8 mouse cellular contexts compared by ENCODE assay signal in the genomic region with DNA sequence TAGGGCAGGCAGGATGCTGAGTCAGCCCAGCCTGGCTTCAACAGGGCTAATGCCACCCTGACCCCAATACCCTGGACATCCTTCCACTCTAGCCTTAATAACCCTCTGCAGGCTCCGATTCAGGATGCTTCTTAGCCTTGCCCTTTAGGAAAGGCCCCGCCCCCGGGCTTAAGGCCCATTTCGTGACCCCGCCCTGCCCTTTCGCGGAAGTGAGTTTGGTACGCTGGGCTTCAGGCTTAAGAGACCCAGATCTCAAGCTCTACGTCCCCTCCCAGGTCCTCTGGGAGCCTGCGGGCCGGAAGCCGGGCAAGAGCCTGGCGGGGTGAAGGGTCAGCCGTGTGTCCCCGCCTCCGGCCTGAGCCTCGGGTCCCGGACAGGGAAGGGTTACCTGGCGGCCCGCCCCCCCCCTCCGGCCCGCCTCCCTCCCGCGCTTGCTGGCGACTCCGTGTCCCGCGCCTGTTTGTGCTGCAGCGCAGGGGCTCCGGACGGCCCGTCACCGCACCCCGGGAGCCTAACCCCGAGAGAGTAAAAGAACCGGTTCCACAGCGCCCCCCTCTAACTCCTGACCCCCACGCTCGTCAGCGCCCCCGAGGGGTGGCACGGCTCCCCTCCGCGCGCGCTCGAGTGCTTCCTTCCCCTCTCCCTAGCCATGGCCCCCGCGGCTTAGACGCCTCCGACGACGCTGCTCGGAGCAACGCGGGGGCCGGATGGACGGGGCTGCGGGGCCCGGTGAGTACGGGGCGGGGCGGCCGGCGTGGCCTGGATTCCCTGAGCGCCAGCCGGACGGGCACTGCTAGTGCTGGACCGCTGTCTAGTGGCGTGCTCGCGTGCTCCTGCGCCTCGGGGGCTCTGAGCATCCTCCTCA. TPM values are rescaled to one million over a fixed set of nuclear protein-coding genes. Genes with fewer than 3 reads are reported as not detected.
DNase-seq lines count a peak whose midpoint lies in the region; ATAC-seq and TF ChIP-seq lines count a peak whose summit lies in the region.

Gene Rom1 (minus strand): TSS at position 133 of the 865 bp plus-strand sequence.
Gene Eml3 (plus strand): TSS at position 329 of the 865 bp plus-strand sequence.

- peak within 1 kb of the TSS; percentile 90 for H3K4me3 ChIP-seq in G1E (ENCODE audit: low read depth, low read length)
- H3K4me3 ChIP-seq in forebrain, embryonic 11.5 days (ENCODE audit: low read depth, low read length), result peak within 1 kb of the TSS; percentile 64

- H3K9me3 ChIP-seq in G1E (replicated peaks), result no peaks in the 10 kb centered on the region
- no peaks in the 10 kb centered on the region for H3K9me3 ChIP-seq in forebrain, embryonic 11.5 days (ENCODE audit: control insufficient read depth, low read length)

- H3K4me2 ChIP-seq in forebrain, embryonic 11.5 days (ENCODE audit: low read depth, low read length, severe bottlenecking), result peak within 1 kb of the TSS; percentile 86

- no peaks in the 10 kb centered on the region for H3K27me3 ChIP-seq in G1E (ENCODE audit: insufficient read depth, low read length)
- no peaks in the 10 kb centered on the region for H3K27me3 ChIP-seq in forebrain, embryonic 11.5 days (ENCODE audit: control insufficient read depth, insufficient read depth, low read length)

- no peak for TF ChIP-seq CTCF in G1E (IDR thresholded peaks at IDR 0.05; ENCODE audit: low read depth, low read length)

- peak within 1 kb of the TSS; percentile 25; the same call in 1 of the 2 replicates for H3K27ac ChIP-seq in forebrain, embryonic 11.5 days (ENCODE audit: low read depth, low read length)

- DNase-seq in G1E (ENCODE audit: low spot score), result peak; percentile 87
- DNase-seq in c-Kit-positive CD71-positive TER-119-negative erythroid progenitor cells, embryonic 14.5 days (ENCODE audit: low read depth), result peak; percentile 85
- DNase-seq in forebrain, embryonic 11.5 days (ENCODE audit: low spot score), result peak; percentile 79
- peak; percentile 94 to 95 for DNase-seq in heart, postnatal 10 days
- DNase-seq in kidney, postnatal 4 days, result peak; percentile 91 to 94
- DNase-seq in lung, postnatal 14 days, result peak; percentile 91
- peak; percentile 84 for DNase-seq in ovary, postnatal 14 days (ENCODE audit: low spot score)
- DNase-seq in thymus, postnatal 4 days, result peak; percentile 96

- under 1% methylated on average over 47 of the region's 74 CpGs for WGBS in forebrain, embryonic 11.5 days

- intact Hi-C loops in heart, postnatal 10 days (cut with DNase I), result no loop called here

- peaks cover 78% of the 10 kb centered on the region for H3K36me3 ChIP-seq in G1E (replicated peaks)
- H3K36me3 ChIP-seq in forebrain, embryonic 11.5 days (ENCODE audit: control insufficient read depth, insufficient read depth, low read length), result no peaks in the 10 kb centered on the region; the same call in 1 of the 2 replicates

- H3K9ac ChIP-seq in forebrain, embryonic 11.5 days (ENCODE audit: low read length), result peak within 1 kb of the TSS; percentile 79

- ATAC-seq in G1E (ENCODE audit: extremely low read depth, insufficient number of reproducible peaks, low FRiP score, poor library complexity, severe bottlenecking), result peak; percentile 18; the same call in 1 of the 2 replicates
- peak; percentile 82 for ATAC-seq in forebrain, embryonic 11.5 days (replicated peaks; ENCODE audit: low FRiP score)

- H3K4me1 ChIP-seq in G1E (ENCODE audit: insufficient read depth, low read depth, low read length), result peaks cover 85% of the 10 kb centered on the region
- H3K4me1 ChIP-seq in forebrain, embryonic 11.5 days (replicated peaks; ENCODE audit: control insufficient read depth, insufficient read depth, low read length), result peaks cover 11% of the 10 kb centered on the region; the same call in 1 of the 2 replicates

RNA-seq across cellular contexts. Expression of gene Rom1, which starts in this region (rescaled TPM):
- total RNA-seq in G1E (2014; fragmentation: Nextera tagmentation) (1.1 TPM in 1 of 2 replicates, not detected in the other), G1E (2017) (5.4 and 6.0 TPM in 2 replicates)
- polyA plus RNA-seq in G1E (2012), result 14.2 and 16.0 TPM in 2 replicates
- 1.7 and 1.8 TPM in 2 replicates for polyA plus RNA-seq in forebrain, embryonic 11.5 days (2014; fragmentation: Nextera tagmentation; extraction: Ambion mirVana)
- total RNA-seq in heart, postnatal 10 days (2021), result 1 to 10 TPM; 6.5 to 7.1 TPM

RNA-seq across cellular contexts. Expression of gene Eml3, which starts in this region (rescaled TPM):
- 24.7 and 26.3 TPM in 2 replicates for total RNA-seq in G1E (2014; fragmentation: Nextera tagmentation)
- 40.1 and 42.5 TPM in 2 replicates for total RNA-seq in G1E (2017)
- polyA plus RNA-seq in G1E (2012), result 111 and 114 TPM in 2 replicates
- polyA plus RNA-seq in forebrain, embryonic 11.5 days (2014; fragmentation: Nextera tagmentation; extraction: Ambion mirVana), result 11.2 and 12.2 TPM in 2 replicates
- total RNA-seq in heart, postnatal 10 days (2021), result 10 to 100 TPM; 16.7 to 18.7 TPM

Comparison
In these comparisons a context has a peak if more than half of its experiments do, and no peak if none do; other contexts are left out.
1. Peak in every context shown above with its lines: DNase-seq, ATAC-seq, H3K4me3 ChIP-seq and H3K27ac ChIP-seq.